26 mouse cellular contexts compared by ENCODE assay signal in genomic region chr3:103123636-103124035, GRCm38 (mm10). TPM values are rescaled to one million over a fixed set of nuclear protein-coding genes. Genes with fewer than 3 reads are reported as not detected.
"Had no signal": no experiment of that assay in that cellular context is flagged by ENCODE, and none has a peak within 500 bp of the region (broad histone marks: within the 10 kb centered on the region; RNA-seq: fewer than 3 reads in every experiment).

No protein-coding gene starts in this region.

- H3K4me2 ChIP-seq: midbrain, embryonic 11.5 days had no signal

- H3K27ac ChIP-seq: kidney, postnatal 0 days; layer of hippocampus, adult 2 months; left cerebral cortex, adult 2 months; liver, embryonic 14.5 days; stomach, postnatal 0 days had no signal

- ATAC-seq: intestine, postnatal 0 days had no signal

- H3K4me3 ChIP-seq: layer of hippocampus, adult 2 months; left cerebral cortex, adult 2 months had no signal

- H3K9ac ChIP-seq: liver, embryonic 14.5 days had no signal

- DNase-seq: kidney, adult 2 months; kidney, postnatal 25 days; layer of hippocampus, postnatal 36 days; lung, adult 2 months; lung, postnatal 14 days; lung, postnatal 4 days; midbrain, embryonic 14.5 days; thymus, adult 2 months; thymus, postnatal 14 days; thymus, postnatal 4 days had no signal

RNA-seq across cellular contexts. Expression of gene Ampd1, which starts 49.8 kb away (rescaled TPM):
- total RNA-seq: layer of hippocampus, adult 2 months; layer of hippocampus, postnatal 10 days; layer of hippocampus, postnatal 36 days; left cerebral cortex, adult 2 months; left cerebral cortex, postnatal 10 days; left cerebral cortex, postnatal 36 days; megakaryocyte progenitor cell, adult 5-6 weeks; midbrain, postnatal 0 days had no signal
- polyA plus RNA-seq: intestine, postnatal 0 days; kidney, embryonic 14.5 days; kidney, postnatal 0 days; limb, embryonic 11.5 days; midbrain, embryonic 14.5 days; midbrain, postnatal 0 days; small intestine, adult 2 months; stomach, embryonic 14.5 days had no signal
